Mouse (Mus musculus): ENCODE results near the gene Fut9. TPM values are rescaled to one million over a fixed set of nuclear protein-coding genes. Genes with fewer than 3 reads are reported as not detected.

Gene Fut9
- polyA plus RNA-seq, 1 experiment from 2014 or later, result 0.77 TPM

GRCm38 (mm10) chr4:25796149-25796548, 3.9 kb downstream of the Fut9 start:
- no peak overlapping the region for H3K4me3 ChIP-seq (ENCODE audit: low read depth, low read length)
- no peaks in the 10 kb centered on the region for H3K36me3 ChIP-seq (ENCODE audit: control insufficient read depth, insufficient read depth, low read length)
- H3K4me2 ChIP-seq (ENCODE audit: low read depth, low read length), result no peak overlapping the region
- 34% methylated on average over 3 of the region's 3 CpGs for WGBS
- no peak overlapping the region for H3K9ac ChIP-seq (ENCODE audit: low read depth, low read length)
- 0 out of 2 replicates have a peak, but pooled peaks cover 2% of the 10 kb centered on the region for H3K4me1 ChIP-seq (ENCODE audit: control insufficient read depth, insufficient read depth, low read length)
- H3K9me3 ChIP-seq (ENCODE audit: control insufficient read depth, low read length), result no peaks in the 10 kb centered on the region
- DNase-seq (ENCODE audit: low spot score) (no peak), ATAC-seq (ENCODE audit: low read depth) (no peak)
- peaks cover 23% of the 10 kb centered on the region; the same call in 1 of the 2 replicates for H3K27me3 ChIP-seq (replicated peaks; ENCODE audit: control insufficient read depth, insufficient read depth, low read length)
- no peak overlapping the region for H3K27ac ChIP-seq (replicated peaks; ENCODE audit: low read depth, low read length)

- no peak overlapping the region for H3K4me2 ChIP-seq (ENCODE audit: low read depth, low read length)
- H3K36me3 ChIP-seq (ENCODE audit: control insufficient read depth, insufficient read depth, low read length), result no peaks in the 10 kb centered on the region
- H3K9me3 ChIP-seq (ENCODE audit: control insufficient read depth, low read length), result no peaks in the 10 kb centered on the region
- H3K4me3 ChIP-seq (ENCODE audit: low read depth, low read length), result no peak overlapping the region
- ATAC-seq (ENCODE audit: low read depth) (no peak), DNase-seq (ENCODE audit: low spot score) (no peak)
- no peak overlapping the region for H3K9ac ChIP-seq (ENCODE audit: low read depth, low read length)
- no peaks in the 10 kb centered on the region for H3K4me1 ChIP-seq (ENCODE audit: control insufficient read depth, insufficient read depth, low read length)
- no peak overlapping the region for H3K27ac ChIP-seq (replicated peaks; ENCODE audit: low read depth, low read length)
- no peaks in the 10 kb centered on the region for H3K27me3 ChIP-seq (replicated peaks; ENCODE audit: control insufficient read depth, insufficient read depth, low read length)
- WGBS, result 89% methylated on average over 4 of the region's 4 CpGs
These were observed 14.8 kb downstream of the Fut9 start for GRCm38 (mm10) chr4:25785276-25785675.

- H3K27me3 ChIP-seq (replicated peaks; ENCODE audit: control insufficient read depth, insufficient read depth, low read length), result no peaks in the 10 kb centered on the region
- H3K4me2 ChIP-seq (ENCODE audit: low read depth, low read length), result no peak overlapping the region
- no peaks in the 10 kb centered on the region for H3K36me3 ChIP-seq (ENCODE audit: control insufficient read depth, insufficient read depth, low read length)
- 20% methylated on average over 3 of the region's 3 CpGs for WGBS
- ATAC-seq (ENCODE audit: low read depth) (peak; percentile 60; the same call in 1 of the 2 replicates), DNase-seq (ENCODE audit: low spot score) (peak; percentile 51)
- H3K4me3 ChIP-seq (ENCODE audit: low read depth, low read length), result no peak overlapping the region
- H3K27ac ChIP-seq (replicated peaks; ENCODE audit: low read depth, low read length), result no peak overlapping the region
- no peaks in the 10 kb centered on the region for H3K9me3 ChIP-seq (ENCODE audit: control insufficient read depth, low read length)
- no peak overlapping the region for H3K9ac ChIP-seq (ENCODE audit: low read depth, low read length)
- H3K4me1 ChIP-seq (ENCODE audit: control insufficient read depth, insufficient read depth, low read length), result no peaks in the 10 kb centered on the region
These were observed 31.4 kb downstream of the Fut9 start for GRCm38 (mm10) chr4:25768657-25769056.

GRCm38 (mm10) chr4:25763091-25763490, 37.0 kb downstream of the Fut9 start:
- ATAC-seq (ENCODE audit: low read depth), result no peak
- Histone ChIP-seq H3K27me3 (replicated peaks; ENCODE audit: control insufficient read depth, insufficient read depth, low read length) (no peaks in the 10 kb centered on the region), H3K36me3 (ENCODE audit: control insufficient read depth, insufficient read depth, low read length) (no peaks in the 10 kb centered on the region), H3K4me3 (ENCODE audit: low read depth, low read length) (no peak overlapping the region), H3K4me1 (ENCODE audit: control insufficient read depth, insufficient read depth, low read length) (no peaks in the 10 kb centered on the region), H3K9ac (ENCODE audit: low read depth, low read length) (no peak overlapping the region), H3K27ac (replicated peaks; ENCODE audit: low read depth, low read length) (no peak overlapping the region), H3K9me3 (ENCODE audit: control insufficient read depth, low read length) (no peaks in the 10 kb centered on the region), H3K4me2 (ENCODE audit: low read depth, low read length) (no peak overlapping the region)
- peak; percentile 10 for DNase-seq (ENCODE audit: low spot score)

GRCm38 (mm10) chr4:25757909-25758548, 42.0 kb downstream of the Fut9 start:
- Histone ChIP-seq H3K27me3 (replicated peaks; ENCODE audit: control insufficient read depth, insufficient read depth, low read length) (no peaks in the 10 kb centered on the region), H3K27ac (replicated peaks; ENCODE audit: low read depth, low read length) (no peak overlapping the region), H3K4me1 (ENCODE audit: control insufficient read depth, insufficient read depth, low read length) (no peaks in the 10 kb centered on the region), H3K4me3 (ENCODE audit: low read depth, low read length) (no peak overlapping the region), H3K9ac (ENCODE audit: low read depth, low read length) (no peak overlapping the region), H3K4me2 (ENCODE audit: low read depth, low read length) (no peak overlapping the region), H3K9me3 (ENCODE audit: control insufficient read depth, low read length) (no peaks in the 10 kb centered on the region), H3K36me3 (ENCODE audit: control insufficient read depth, insufficient read depth, low read length) (no peaks in the 10 kb centered on the region)
- ATAC-seq (ENCODE audit: low read depth), result no peak
- DNase-seq (ENCODE audit: low spot score), result no peak
- 83% methylated on average over 4 of the region's 5 CpGs for WGBS

- H3K4me1 ChIP-seq (ENCODE audit: control insufficient read depth, insufficient read depth, low read length), result no peaks in the 10 kb centered on the region
- H3K36me3 ChIP-seq (ENCODE audit: control insufficient read depth, insufficient read depth, low read length), result no peaks in the 10 kb centered on the region
- H3K4me3 ChIP-seq (ENCODE audit: low read depth, low read length), result no peak overlapping the region
- no peak overlapping the region for H3K27ac ChIP-seq (replicated peaks; ENCODE audit: low read depth, low read length)
- H3K4me2 ChIP-seq (ENCODE audit: low read depth, low read length), result no peak overlapping the region
- DNase-seq (ENCODE audit: low spot score), result no peak
- no peaks in the 10 kb centered on the region for H3K9me3 ChIP-seq (ENCODE audit: control insufficient read depth, low read length)
- no peak for ATAC-seq (ENCODE audit: low read depth)
- H3K9ac ChIP-seq (ENCODE audit: low read depth, low read length), result no peak overlapping the region
- 73% methylated on average over 5 of the region's 5 CpGs for WGBS
- no peaks in the 10 kb centered on the region for H3K27me3 ChIP-seq (replicated peaks; ENCODE audit: control insufficient read depth, insufficient read depth, low read length)
These were observed 58.5 kb downstream of the Fut9 start for GRCm38 (mm10) chr4:25741553-25741952.

- 79% methylated on average over 4 of the region's 4 CpGs for WGBS
These were observed 61.3 kb downstream of the Fut9 start for GRCm38 (mm10) chr4:25738782-25739181.

GRCm38 (mm10) chr4:25721576-25721975, 78.5 kb downstream of the Fut9 start:
- Histone ChIP-seq H3K27ac (replicated peaks; ENCODE audit: low read depth, low read length) (no peak overlapping the region), H3K36me3 (ENCODE audit: control insufficient read depth, insufficient read depth, low read length) (no peaks in the 10 kb centered on the region), H3K9ac (ENCODE audit: low read depth, low read length) (no peak overlapping the region), H3K4me1 (ENCODE audit: control insufficient read depth, insufficient read depth, low read length) (no peaks in the 10 kb centered on the region), H3K27me3 (replicated peaks; ENCODE audit: control insufficient read depth, insufficient read depth, low read length) (no peaks in the 10 kb centered on the region), H3K4me2 (ENCODE audit: low read depth, low read length) (no peak overlapping the region), H3K9me3 (ENCODE audit: control insufficient read depth, low read length) (no peaks in the 10 kb centered on the region), H3K4me3 (ENCODE audit: low read depth, low read length) (no peak overlapping the region)
- DNase-seq (ENCODE audit: low spot score), result no peak
- 83% methylated on average over 5 of the region's 5 CpGs for WGBS
- ATAC-seq (ENCODE audit: low read depth), result no peak

More at GRCm38 (mm10) chr4:25738782-25739181, 61.3 kb downstream of the Fut9 start:
- ATAC-seq (ENCODE audit: low read depth) (no peak), DNase-seq (ENCODE audit: low spot score) (no peak)
- H3K4me1 ChIP-seq (ENCODE audit: control insufficient read depth, insufficient read depth, low read length), result no peaks in the 10 kb centered on the region
- no peaks in the 10 kb centered on the region for H3K9me3 ChIP-seq (ENCODE audit: control insufficient read depth, low read length)
- no peaks in the 10 kb centered on the region for H3K27me3 ChIP-seq (replicated peaks; ENCODE audit: control insufficient read depth, insufficient read depth, low read length)
- no peak overlapping the region for H3K4me3 ChIP-seq (ENCODE audit: low read depth, low read length)
- H3K36me3 ChIP-seq (ENCODE audit: control insufficient read depth, insufficient read depth, low read length), result no peaks in the 10 kb centered on the region
- H3K9ac ChIP-seq (ENCODE audit: low read depth, low read length), result no peak overlapping the region
- H3K4me2 ChIP-seq (ENCODE audit: low read depth, low read length), result no peak overlapping the region
- H3K27ac ChIP-seq (replicated peaks; ENCODE audit: low read depth, low read length), result no peak overlapping the region

GRCm38 (mm10) chr4:25713907-25714306, 86.1 kb downstream of the Fut9 start:
- H3K9ac ChIP-seq (ENCODE audit: low read depth, low read length), result no peak overlapping the region
- ATAC-seq (ENCODE audit: low read depth) (no peak), DNase-seq (ENCODE audit: low spot score) (no peak)
- H3K4me2 ChIP-seq (ENCODE audit: low read depth, low read length), result no peak overlapping the region
- no peak overlapping the region for H3K4me3 ChIP-seq (ENCODE audit: low read depth, low read length)
- H3K36me3 ChIP-seq (ENCODE audit: control insufficient read depth, insufficient read depth, low read length), result no peaks in the 10 kb centered on the region
- H3K27ac ChIP-seq (replicated peaks; ENCODE audit: low read depth, low read length), result no peak overlapping the region
- 69% methylated on average over 2 of the region's 2 CpGs for WGBS
- H3K27me3 ChIP-seq (replicated peaks; ENCODE audit: control insufficient read depth, insufficient read depth, low read length), result no peaks in the 10 kb centered on the region
- no peaks in the 10 kb centered on the region for H3K9me3 ChIP-seq (ENCODE audit: control insufficient read depth, low read length)
- H3K4me1 ChIP-seq (ENCODE audit: control insufficient read depth, insufficient read depth, low read length), result no peaks in the 10 kb centered on the region
